Mouse (Mus musculus) CD4-positive, CD25-positive, alpha-beta regulatory T cell, adult 2 months (primary cell): Measurements from ENCODE around the gene Ccdc157.
"Not testable (repeated sequence)": the region's sequence is repeated elsewhere in the genome, so short reads cannot be mapped to it uniquely, and the experiment has no call there.

Source experiments
- DNase-seq: peaks from one replicate; pipeline ENCODE4 v3.0.0-alpha.2; 2012; ENCODE audit warnings: low read depth, low spot score

Gene Ccdc157

GRCm38 (mm10) chr11:4159808-4160708 lies at the start of gene Ccdc157, which contains the start of gene Sf3a1:
Ccdc157 (minus strand) TSS chr11:4160293.
Sf3a1 (plus strand) TSS chr11:4160350.
- DNase-seq, result peak; percentile 97

- peak; percentile 56 for DNase-seq
Observed at GRCm38 (mm10) chr11:4209556-4209955, 49.5 kb upstream of the Ccdc157 start.

GRCm38 (mm10) chr11:4207655-4208054 lies 47.6 kb upstream of the Ccdc157 start:
- no peak for DNase-seq

- peak; percentile 77 for DNase-seq
Observed at GRCm38 (mm10) chr11:4206563-4206962, 46.5 kb upstream of the Ccdc157 start.

GRCm38 (mm10) chr11:4205951-4206350 lies 45.9 kb upstream of the Ccdc157 start:
- peak; percentile 61 for DNase-seq

- DNase-seq, result no peak
Observed at GRCm38 (mm10) chr11:4205097-4205655, 45.1 kb upstream of the Ccdc157 start.

GRCm38 (mm10) chr11:4203705-4204074 lies 43.6 kb upstream of the Ccdc157 start:
- DNase-seq, result peak; percentile 72

GRCm38 (mm10) chr11:4202995-4203704 lies 43.1 kb upstream of the Ccdc157 start:
- DNase-seq, result peak; percentile 78

- peak; percentile 46 for DNase-seq
Observed at GRCm38 (mm10) chr11:4201981-4202700, 42.0 kb upstream of the Ccdc157 start.

GRCm38 (mm10) chr11:4197691-4198090 lies 37.6 kb upstream of the Ccdc157 start:
- DNase-seq, result no peak

GRCm38 (mm10) chr11:4196636-4197035 lies 36.5 kb upstream of the Ccdc157 start:
- no peak for DNase-seq

GRCm38 (mm10) chr11:4195597-4196031 lies 35.5 kb upstream of the Ccdc157 start:
- DNase-seq, result peak; percentile 53

GRCm38 (mm10) chr11:4193420-4193819 lies 33.3 kb upstream of the Ccdc157 start:
- no peak for DNase-seq

GRCm38 (mm10) chr11:4192757-4193156 lies 32.7 kb upstream of the Ccdc157 start:
- no peak for DNase-seq

GRCm38 (mm10) chr11:4190677-4191076 lies 30.6 kb upstream of the Ccdc157 start:
- DNase-seq, result no peak

GRCm38 (mm10) chr11:4189182-4189581 lies 29.1 kb upstream of the Ccdc157 start:
- no peak for DNase-seq

- DNase-seq, result no peak
Observed at GRCm38 (mm10) chr11:4187318-4187700, 27.2 kb upstream of the Ccdc157 start.

- DNase-seq, result peak; percentile 100
Observed at GRCm38 (mm10) chr11:4186486-4187317, 26.6 kb upstream of the Ccdc157 start, which contains the start of gene Tbc1d10a. Tbc1d10a (plus strand) TSS chr11:4186789.

- not testable (repeated sequence) for DNase-seq
Observed at GRCm38 (mm10) chr11:4185480-4185879, 25.4 kb upstream of the Ccdc157 start.

GRCm38 (mm10) chr11:4184251-4184952 lies 24.3 kb upstream of the Ccdc157 start:
- peak; percentile 63 for DNase-seq
